Mouse (Mus musculus) MEL (cell line): ENCODE measurements around the gene Mab21l3.

Source experiments
- BHLHE40 ChIP-seq: IDR thresholded peaks from 2 replicates; pipeline ENCODE4 v1.6.1; 2012; ENCODE audit warnings: low read depth, mild to moderate bottlenecking, inconsistent platforms, low read length, improper control_type of control experiment, borderline replicate concordance
- CHD2 ChIP-seq: IDR thresholded peaks from 2 replicates; pipeline ENCODE4 v1.6.1; 2011; ENCODE audit warnings: low read length, improper control_type of control experiment
- E2F4 ChIP-seq: IDR thresholded peaks from 2 replicates; pipeline ENCODE4 v1.6.1; 2011; ENCODE audit warnings: low read depth, low read length, improper control_type of control experiment, borderline replicate concordance
- HCFC1 ChIP-seq: IDR thresholded peaks from 2 replicates; pipeline ENCODE4 v1.6.1; 2012; ENCODE audit warnings: low read depth, mild to moderate bottlenecking, inconsistent platforms, low read length, improper control_type of control experiment, moderate library complexity
- KAT2A ChIP-seq: conservative IDR thresholded peaks from 2 replicates; pipeline ENCODE4 v1.6.1; 2012; ENCODE audit warnings: low read depth, low read length, improper control_type of control experiment, inconsistent platforms
- MAX ChIP-seq: IDR thresholded peaks from 2 replicates; pipeline ENCODE4 v1.6.1; 2011; ENCODE audit warnings: low read length, improper control_type of control experiment
- MEF2A ChIP-seq: IDR thresholded peaks from 2 replicates; pipeline ENCODE4 v1.6.1; 2014; ENCODE audit warnings: low read depth, mild to moderate bottlenecking, inconsistent platforms, low read length, improper control_type of control experiment; ENCODE audit not compliant: poor library complexity, insufficient replicate concordance, severe bottlenecking; ENCODE audit errors: extremely low read depth
- NRF1 ChIP-seq: IDR thresholded peaks from 2 replicates; pipeline ENCODE4 v1.6.1; 2014; ENCODE audit warnings: low read depth, mild to moderate bottlenecking, inconsistent platforms, low read length, improper control_type of control experiment, moderate library complexity; ENCODE audit not compliant: poor library complexity, insufficient read depth, severe bottlenecking
- POLR2A ChIP-seq, 2 experiments: IDR thresholded peaks; 2 replicates each; pipeline ENCODE4 v1.6.1; 2011 to 2012; ENCODE audit warnings: low read length in 2 of 2, mild to moderate bottlenecking in 2 of 2, control low read depth in 1 of 2, improper control_type of control experiment in 1 of 2, low read depth in 1 of 2, moderate library complexity in 1 of 2; ENCODE audit not compliant: control insufficient read depth in 1 of 2, insufficient read depth in 1 of 2, poor library complexity in 1 of 2
- TBP ChIP-seq: IDR thresholded peaks from 2 replicates; pipeline ENCODE4 v1.8.0; 2011; ENCODE audit warnings: low read depth, low read length, improper control_type of control experiment

DNA sequence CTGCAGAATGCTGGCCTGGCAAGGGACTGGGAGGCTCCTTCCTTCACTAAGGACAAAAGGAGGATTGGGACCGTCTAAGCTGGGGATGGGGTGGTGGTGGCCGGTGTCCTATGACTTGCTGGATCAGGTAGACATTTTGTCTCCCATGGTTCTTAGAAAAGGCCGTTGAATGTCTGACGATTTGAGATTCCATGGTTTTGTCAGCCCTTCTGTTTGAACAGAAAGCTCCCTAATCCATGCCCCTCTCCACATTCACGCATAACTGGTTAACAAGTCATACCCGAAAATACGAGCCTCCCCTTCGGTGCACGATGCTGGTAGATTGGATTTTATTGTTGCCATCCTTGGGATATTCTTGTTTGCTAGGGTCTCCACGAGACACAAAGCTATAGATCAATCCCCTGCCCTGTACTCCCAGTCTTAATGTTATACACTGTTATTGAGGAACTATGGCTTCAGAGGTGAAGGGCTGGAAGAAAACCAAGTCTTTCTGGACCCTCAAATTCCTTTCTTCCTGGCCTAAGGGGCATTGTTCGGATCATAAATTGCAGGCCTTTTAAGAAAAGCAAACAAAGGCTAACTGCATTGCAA is 43.7 kb downstream of the Mab21l3 start:
- TF ChIP-seq POLR2A (IDR thresholded peaks at IDR 0.05; ENCODE audit: control insufficient read depth in 1 of 2, insufficient read depth in 1 of 2, low read depth in 1 of 2, low read length in 2 of 2, poor library complexity in 1 of 2) = no peak
- TF ChIP-seq MAX = no peak
- no peak for TF ChIP-seq TBP
- no peak for TF ChIP-seq NRF1
- no peak for TF ChIP-seq KAT2A
- TF ChIP-seq MEF2A = no peak
- no peak for TF ChIP-seq E2F4
- no peak for TF ChIP-seq BHLHE40
- TF ChIP-seq CHD2 = no peak
- TF ChIP-seq HCFC1 = no peak
